Mouse (Mus musculus) lung, embryonic 15.5 days (tissue): ENCODE measurements around the gene Zbtb20. TPM values are rescaled to one million over a fixed set of nuclear protein-coding genes. Genes with fewer than 3 reads are reported as not detected.

Experiments used
- ATAC-seq: fragments of 200-750 bp; cut with Nextera tagmentation; 2 replicates; pipeline ENCODE4 v1.8.0; 2017; ENCODE audit warnings: moderate number of reproducible peaks, borderline replicate concordance; ENCODE audit not compliant: low FRiP score, low TSS enrichment; ENCODE audit errors: extremely low read depth
- H3K27ac ChIP-seq: fragments of 300-500 bp; sonication (generic); 2 replicates; pipeline ENCODE4 v1.5.1; 2015; ENCODE audit warnings: moderate library complexity, mild to moderate bottlenecking, inconsistent platforms
- H3K27me3 ChIP-seq: fragments of 300-500 bp; sonication (generic); 2 replicates; pipeline ENCODE4 v1.6.1; 2015; ENCODE audit warnings: inconsistent platforms
- H3K36me3 ChIP-seq: fragments of 300-500 bp; sonication (generic); 2 replicates; pipeline ENCODE4 v1.6.1; 2015; ENCODE audit warnings: inconsistent platforms
- H3K4me1 ChIP-seq: fragments of 300-500 bp; sonication (generic); 2 replicates; pipeline ENCODE4 v1.6.1; 2015; ENCODE audit warnings: inconsistent platforms
- H3K4me2 ChIP-seq: fragments of 300-500 bp; sonication (generic); 2 replicates; pipeline ENCODE4 v1.6.1; 2015; ENCODE audit warnings: inconsistent platforms, mild to moderate bottlenecking, moderate library complexity
- H3K4me3 ChIP-seq: fragments of 300-500 bp; sonication (generic); 2 replicates; pipeline ENCODE4 v1.5.1; 2015; ENCODE audit warnings: mild to moderate bottlenecking, inconsistent platforms
- H3K9ac ChIP-seq: fragments of 300-500 bp; sonication (generic); 2 replicates; pipeline ENCODE4 v1.6.1; 2015; ENCODE audit warnings: inconsistent platforms
- H3K9me3 ChIP-seq: fragments of 300-500 bp; sonication (generic); 2 replicates; pipeline ENCODE4 v1.6.1; 2016; ENCODE audit warnings: inconsistent platforms
- WGBS: fragments of 180-500 bp; shearing (Covaris S2); methylation state at CpG from one replicate; pipeline ENCODE4 v1.1.7; 2015; 5-methylcytosine and 5-hydroxymethylcytosine counted together
- polyA plus RNA-seq: library from polyadenylated mRNA; unstranded; fragments of >200 nt; fragmentation: Nextera tagmentation; extraction: Ambion mirVana; gene quantifications from 2 replicates; pipeline ENCODE4 v1.2.1, GENCODE M21; 2015

The Zbtb20 gene
- polyA plus RNA-seq, 1 experiment from 2014 or later, result 22.1 TPM

DNA sequence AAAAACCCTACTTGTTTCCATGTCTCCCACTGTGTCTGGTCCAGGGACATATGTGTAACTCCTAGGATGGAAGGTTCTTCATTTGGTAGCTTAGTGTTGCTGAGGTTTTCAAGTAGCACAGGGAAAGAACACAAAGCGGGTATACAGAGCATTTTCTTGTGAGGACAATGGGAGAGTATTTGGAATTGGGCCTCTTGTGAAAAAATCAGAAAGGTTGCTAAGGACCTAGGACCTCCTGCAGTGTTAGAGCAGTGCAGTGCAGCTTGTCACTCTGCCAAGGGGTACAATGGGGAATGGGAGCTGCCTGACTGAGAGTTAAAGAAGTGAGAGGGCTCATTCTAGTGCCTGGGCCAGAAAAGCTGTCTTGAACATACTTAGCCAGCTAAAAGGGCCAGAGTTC, 410.6 kb downstream of the Zbtb20 start:
- Histone ChIP-seq H3K9ac (no peak overlapping the region), H3K9me3 (no peaks in the 10 kb centered on the region), H3K27me3 (no peaks in the 10 kb centered on the region), H3K4me3 (no peak overlapping the region), H3K4me2 (no peak overlapping the region), H3K4me1 (no peaks in the 10 kb centered on the region), H3K27ac (no peak overlapping the region), H3K36me3 (no peaks in the 10 kb centered on the region)
- 92% methylated on average over 1 of the region's 1 CpGs for WGBS
- ATAC-seq, result no peak

DNA sequence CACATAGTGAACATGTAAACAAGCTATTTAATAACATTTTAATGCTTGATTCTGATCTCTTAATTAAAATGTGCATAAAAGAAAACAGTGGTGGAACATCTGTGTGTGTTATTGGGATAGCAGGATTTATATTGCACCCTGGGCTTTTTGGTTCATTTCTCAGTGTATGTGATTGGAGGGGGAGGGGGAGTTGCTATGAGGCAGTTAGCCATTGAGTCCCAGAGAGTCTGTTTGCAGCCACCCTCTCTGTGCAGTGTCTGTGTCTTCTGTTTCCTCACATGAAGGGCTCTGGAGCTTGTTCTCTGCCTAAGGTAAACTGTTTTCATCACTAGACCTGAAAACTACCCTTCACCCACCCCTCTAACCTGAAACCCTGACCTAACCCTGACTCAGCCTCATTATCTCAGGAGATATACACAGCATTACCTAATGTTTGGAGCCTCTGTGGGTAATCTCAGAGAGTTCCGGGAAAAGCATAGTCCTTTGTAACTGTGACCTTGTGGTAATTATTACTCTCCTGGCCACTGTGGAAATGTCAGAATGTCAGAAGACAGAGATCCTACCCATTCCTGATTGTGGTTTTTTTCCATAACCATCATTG, 411.2 kb downstream of the Zbtb20 start:
- WGBS, result 75% methylated on average over 1 of the region's 1 CpGs
- Histone ChIP-seq H3K4me3 (no peak overlapping the region), H3K4me2 (no peak overlapping the region), H3K27ac (no peak overlapping the region), H3K27me3 (no peaks in the 10 kb centered on the region), H3K9ac (no peak overlapping the region), H3K9me3 (no peaks in the 10 kb centered on the region), H3K36me3 (no peaks in the 10 kb centered on the region), H3K4me1 (no peaks in the 10 kb centered on the region)
- ATAC-seq, result no peak

DNA sequence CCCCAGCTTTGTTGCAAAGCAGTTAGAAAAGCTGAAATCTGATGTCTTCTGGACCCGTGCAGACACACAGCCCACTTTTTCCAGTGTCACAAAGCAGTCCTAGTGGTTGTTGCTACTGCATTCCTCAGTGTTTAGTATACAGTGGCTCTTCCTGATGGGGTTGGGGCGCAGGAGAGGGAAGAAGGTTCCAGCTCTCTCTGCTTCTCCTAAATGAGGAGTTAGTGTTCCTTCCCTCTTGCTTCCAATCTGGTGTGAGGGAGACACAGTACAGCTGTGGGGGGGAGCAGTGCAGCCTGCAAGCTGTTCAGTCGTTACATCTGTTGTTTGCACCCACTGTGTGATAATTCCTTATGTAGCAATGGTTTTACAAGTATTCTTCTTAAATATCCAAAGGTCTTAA, 415.7 kb downstream of the Zbtb20 start:
- 37% methylated on average over 3 of the region's 3 CpGs for WGBS
- no peak overlapping the region for H3K27ac ChIP-seq
- no peaks in the 10 kb centered on the region for H3K36me3 ChIP-seq
- H3K9me3 ChIP-seq, result no peaks in the 10 kb centered on the region
- peak; percentile 91 for ATAC-seq
- H3K4me3 ChIP-seq, result no peak overlapping the region
- no peak overlapping the region for H3K9ac ChIP-seq
- no peak overlapping the region for H3K4me2 ChIP-seq
- H3K27me3 ChIP-seq, result no peaks in the 10 kb centered on the region
- no peaks in the 10 kb centered on the region for H3K4me1 ChIP-seq

DNA sequence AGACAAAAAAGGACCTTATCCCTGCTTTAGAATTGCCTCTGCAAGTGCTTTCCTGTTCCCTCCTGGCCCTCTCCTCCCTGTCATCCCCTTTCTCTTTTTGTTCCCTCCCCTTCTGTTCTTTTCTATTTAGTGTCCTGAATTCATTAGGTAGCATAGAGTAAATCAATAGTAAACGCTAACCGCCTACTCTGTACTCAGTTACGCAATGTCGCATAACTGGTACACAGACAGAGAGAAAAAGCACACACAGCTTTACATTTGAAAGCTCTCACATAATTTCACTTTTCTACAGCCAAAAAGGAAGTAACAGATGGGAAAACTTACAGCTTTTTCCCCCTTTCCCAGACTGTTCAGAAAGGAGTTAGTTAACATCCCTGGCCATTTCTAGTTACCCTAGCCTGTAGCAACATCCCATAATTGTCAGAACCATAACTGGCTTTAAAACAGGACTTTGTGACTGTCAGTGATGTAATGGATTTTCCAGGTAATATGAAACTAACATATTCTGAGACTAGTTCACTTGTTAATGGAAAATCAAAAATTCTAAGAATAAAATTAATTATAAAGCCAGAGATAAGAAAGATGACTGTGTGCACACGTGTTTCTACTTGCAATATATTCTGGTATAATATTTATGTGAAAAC, 422.4 kb downstream of the Zbtb20 start:
- Histone ChIP-seq H3K4me2 (no peak overlapping the region), H3K27ac (no peak overlapping the region), H3K4me1 (0 out of 2 replicates have a peak, but pooled peaks cover 4% of the 10 kb centered on the region), H3K36me3 (no peaks in the 10 kb centered on the region), H3K9ac (no peak overlapping the region), H3K9me3 (no peaks in the 10 kb centered on the region), H3K4me3 (no peak overlapping the region), H3K27me3 (no peaks in the 10 kb centered on the region)
- no peak for ATAC-seq
- WGBS, result 49% methylated on average over 5 of the region's 5 CpGs

DNA sequence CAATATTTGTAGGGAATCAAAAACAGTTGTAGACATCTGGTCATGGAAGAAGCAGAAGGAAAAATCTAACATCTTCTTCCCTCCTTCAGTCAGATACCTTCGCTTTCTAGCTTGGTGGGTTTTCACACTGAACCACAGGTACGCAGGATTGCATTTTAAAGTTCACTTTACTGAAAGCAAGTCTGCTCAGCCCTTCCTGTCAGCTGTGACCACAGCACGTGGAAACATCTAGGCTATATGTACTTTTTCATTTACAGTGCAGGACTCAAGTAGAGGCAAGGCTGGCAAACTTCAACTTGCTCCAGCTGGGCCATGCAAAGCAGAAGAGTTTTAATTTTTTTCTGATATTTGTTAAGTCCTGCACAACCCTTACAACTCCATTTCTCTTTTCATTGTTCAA, 424.7 kb downstream of the Zbtb20 start:
- Histone ChIP-seq H3K4me3 (no peak overlapping the region), H3K4me2 (no peak overlapping the region), H3K36me3 (no peaks in the 10 kb centered on the region), H3K27ac (no peak overlapping the region), H3K9me3 (no peaks in the 10 kb centered on the region), H3K9ac (no peak overlapping the region), H3K4me1 (0 out of 2 replicates have a peak, but pooled peaks cover 4% of the 10 kb centered on the region), H3K27me3 (no peaks in the 10 kb centered on the region)
- no peak for ATAC-seq
- 73% methylated on average over 3 of the region's 3 CpGs for WGBS

DNA sequence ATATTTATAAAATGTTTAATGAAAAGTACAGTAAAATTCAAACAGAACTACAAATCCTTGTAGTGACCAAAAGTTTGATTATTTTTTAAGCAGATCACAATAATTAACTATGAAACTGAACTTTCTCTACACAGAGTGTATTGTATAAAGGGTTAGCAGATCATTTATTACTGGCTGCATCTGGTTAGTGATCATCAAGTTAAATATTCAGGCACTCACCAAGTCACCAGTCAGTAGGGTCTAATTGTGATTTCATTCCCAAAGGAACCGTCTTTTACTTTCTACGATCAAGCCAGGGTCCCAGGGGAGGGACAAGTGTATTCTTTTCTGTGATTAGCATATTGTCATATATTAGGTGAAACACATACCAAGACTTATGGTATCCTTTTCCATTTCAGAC, 426.5 kb downstream of the Zbtb20 start:
- no peak overlapping the region for H3K27ac ChIP-seq
- H3K9me3 ChIP-seq, result no peaks in the 10 kb centered on the region
- ATAC-seq, result no peak
- H3K9ac ChIP-seq, result no peak overlapping the region
- WGBS, result 88% methylated on average over 2 of the region's 2 CpGs
- 0 out of 2 replicates have a peak, but pooled peaks cover 4% of the 10 kb centered on the region for H3K4me1 ChIP-seq
- H3K27me3 ChIP-seq, result no peaks in the 10 kb centered on the region
- no peak overlapping the region for H3K4me2 ChIP-seq
- H3K4me3 ChIP-seq, result no peak overlapping the region
- H3K36me3 ChIP-seq, result no peaks in the 10 kb centered on the region

DNA sequence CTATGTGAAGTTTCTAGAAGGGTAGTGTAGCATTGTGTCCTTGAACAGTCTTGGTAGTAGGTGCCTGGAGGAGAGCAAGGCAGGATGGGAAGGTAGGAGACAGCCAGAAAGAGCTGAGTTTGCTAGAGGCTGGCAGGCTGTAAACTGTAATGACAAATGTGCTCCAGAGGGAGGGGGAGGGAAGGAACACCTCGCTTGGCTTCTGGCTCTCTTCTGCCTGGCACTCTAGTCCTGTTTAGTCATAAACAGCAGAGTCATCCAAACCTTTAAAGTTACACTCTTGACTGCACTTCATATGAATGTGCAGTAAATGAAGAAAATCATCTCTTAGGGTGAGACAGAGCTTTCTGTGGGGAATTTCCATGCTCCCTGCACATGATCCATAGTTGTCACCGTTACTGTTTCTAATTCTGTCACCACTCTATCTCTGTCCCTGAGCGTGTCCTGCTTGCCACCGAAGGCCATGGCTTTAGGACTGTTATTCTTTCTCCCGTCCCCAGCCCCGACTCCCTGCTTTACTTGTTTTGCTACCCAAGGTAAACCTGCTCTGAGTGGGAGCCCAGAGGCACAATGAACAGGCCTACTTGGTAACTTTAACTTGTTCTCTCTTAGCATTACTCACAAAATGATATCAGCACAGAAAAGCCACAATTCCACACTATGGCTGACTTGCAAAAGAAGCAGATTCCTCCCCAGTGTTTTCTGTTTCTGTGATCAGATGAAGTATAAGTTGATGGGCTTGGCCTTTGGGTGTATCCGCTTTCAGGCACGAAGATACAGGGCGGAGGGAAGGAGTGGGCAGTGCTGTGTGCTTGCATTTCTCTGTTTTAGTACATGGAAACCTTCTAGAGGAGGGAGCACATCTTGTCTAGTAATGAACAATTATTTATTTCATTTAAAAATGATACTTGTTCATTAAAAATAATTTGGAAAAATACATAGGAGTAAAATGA, 427.8 kb downstream of the Zbtb20 start:
- no peak overlapping the region for H3K9ac ChIP-seq
- H3K9me3 ChIP-seq, result no peaks in the 10 kb centered on the region
- H3K36me3 ChIP-seq, result no peaks in the 10 kb centered on the region
- H3K4me2 ChIP-seq, result no peak overlapping the region
- ATAC-seq, result no peak
- H3K27me3 ChIP-seq, result no peaks in the 10 kb centered on the region
- 40% methylated on average over 9 of the region's 9 CpGs for WGBS
- H3K4me1 ChIP-seq, result no peaks in the 10 kb centered on the region
- no peak overlapping the region for H3K27ac ChIP-seq
- no peak overlapping the region for H3K4me3 ChIP-seq

DNA sequence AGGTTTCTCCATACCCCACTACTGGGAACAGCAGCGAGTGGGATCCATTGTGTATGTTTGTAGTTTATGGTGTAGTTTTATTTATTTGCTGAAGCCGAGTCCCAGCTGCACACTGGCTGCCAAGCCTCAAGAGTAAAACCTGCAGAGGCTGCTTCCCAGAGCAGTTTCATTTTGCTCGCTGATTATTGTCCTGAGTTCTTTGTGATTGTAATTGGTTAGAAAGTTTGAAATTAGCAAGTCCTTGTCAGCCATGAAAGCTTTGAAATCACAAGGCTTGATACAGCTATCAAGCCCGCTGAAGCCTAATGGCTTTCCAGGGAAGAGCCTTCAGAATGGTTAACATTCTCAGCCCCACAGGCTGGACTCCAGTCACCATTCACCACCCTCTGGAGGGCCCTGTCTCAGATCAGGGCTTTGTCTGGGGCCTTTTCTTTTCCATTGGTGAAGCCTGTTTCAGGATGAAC, 434.3 kb downstream of the Zbtb20 start:
- Histone ChIP-seq H3K4me3 (no peak overlapping the region), H3K4me1 (no peaks in the 10 kb centered on the region), H3K9me3 (no peaks in the 10 kb centered on the region), H3K9ac (no peak overlapping the region), H3K27me3 (no peaks in the 10 kb centered on the region), H3K4me2 (no peak overlapping the region), H3K27ac (no peak overlapping the region), H3K36me3 (no peaks in the 10 kb centered on the region)
- ATAC-seq, result no peak
- WGBS, result 50% methylated on average over 4 of the region's 4 CpGs

DNA sequence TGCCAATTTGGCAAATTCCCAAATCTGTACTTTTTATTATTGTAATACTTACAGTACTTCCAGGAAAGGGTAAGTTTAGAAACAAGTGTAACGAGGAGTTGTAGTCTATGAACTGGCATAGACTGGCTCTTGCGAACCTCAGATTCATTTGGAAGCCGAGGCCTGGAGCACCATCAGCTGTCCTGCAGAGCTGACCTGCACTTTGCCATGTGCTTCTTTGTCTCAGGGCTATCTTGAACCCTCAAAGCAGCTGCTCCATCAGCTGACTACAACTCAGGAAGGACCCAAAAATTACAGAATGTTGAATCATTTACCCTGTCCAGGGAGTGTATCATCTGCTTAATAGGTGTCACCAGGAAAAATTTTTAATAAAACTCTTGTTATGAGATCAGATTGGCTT, 448.3 kb downstream of the Zbtb20 start:
- Histone ChIP-seq H3K27me3 (no peaks in the 10 kb centered on the region), H3K4me1 (no peaks in the 10 kb centered on the region), H3K9me3 (no peaks in the 10 kb centered on the region), H3K36me3 (no peaks in the 10 kb centered on the region), H3K4me2 (no peak overlapping the region), H3K4me3 (no peak overlapping the region), H3K27ac (no peak overlapping the region), H3K9ac (no peak overlapping the region)
- no peak for ATAC-seq
- WGBS, result 59% methylated on average over 3 of the region's 3 CpGs

DNA sequence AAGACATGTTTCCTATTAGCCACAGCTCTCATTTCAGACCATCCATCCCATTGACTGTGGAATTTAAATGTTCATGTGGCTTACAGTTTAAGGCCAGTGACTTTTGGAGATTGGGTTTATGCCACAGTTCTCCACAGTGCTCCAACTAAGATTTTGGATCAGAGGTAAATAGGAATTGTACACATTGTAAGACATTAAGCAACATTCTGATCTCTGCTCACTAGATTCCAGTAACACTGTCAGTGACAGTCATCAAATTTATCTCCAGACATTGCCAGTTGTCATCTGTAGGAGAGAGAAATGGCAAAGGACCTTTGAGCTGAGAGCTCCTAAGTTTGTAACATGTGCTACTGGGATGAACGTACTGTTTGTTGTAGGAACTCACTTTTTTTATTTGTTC, 452.5 kb downstream of the Zbtb20 start:
- Histone ChIP-seq H3K9me3 (no peaks in the 10 kb centered on the region), H3K27ac (no peak overlapping the region), H3K27me3 (no peaks in the 10 kb centered on the region), H3K36me3 (no peaks in the 10 kb centered on the region), H3K9ac (no peak overlapping the region), H3K4me2 (no peak overlapping the region), H3K4me1 (0 out of 2 replicates have a peak, but pooled peaks cover 6% of the 10 kb centered on the region), H3K4me3 (no peak overlapping the region)
- 78% methylated on average over 1 of the region's 1 CpGs for WGBS
- ATAC-seq, result no peak

DNA sequence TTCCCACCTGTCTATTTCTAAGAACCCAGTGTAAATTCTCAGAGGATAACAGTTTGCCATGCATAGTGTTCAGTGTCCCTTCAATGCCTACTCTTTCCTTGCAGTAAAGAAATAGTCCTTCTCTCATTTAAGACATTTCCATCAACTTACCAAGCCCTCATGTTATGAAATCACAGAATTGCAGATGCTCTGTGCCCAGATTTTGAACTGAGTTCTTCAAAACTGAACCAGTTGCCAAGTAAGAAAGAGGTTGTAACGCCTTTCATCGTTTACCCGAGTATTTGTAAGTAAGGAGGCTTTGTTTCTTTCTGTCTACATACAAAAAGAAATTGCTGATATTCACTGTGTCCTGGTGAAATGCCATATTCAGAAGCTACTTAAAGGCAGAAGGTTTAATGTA, 454.5 kb downstream of the Zbtb20 start:
- WGBS, result 87% methylated on average over 3 of the region's 3 CpGs
- Histone ChIP-seq H3K4me1 (peaks cover 12% of the 10 kb centered on the region), H3K4me3 (no peak overlapping the region), H3K4me2 (no peak overlapping the region), H3K27ac (no peak overlapping the region), H3K36me3 (no peaks in the 10 kb centered on the region), H3K27me3 (no peaks in the 10 kb centered on the region), H3K9ac (no peak overlapping the region), H3K9me3 (no peaks in the 10 kb centered on the region)
- no peak for ATAC-seq

DNA sequence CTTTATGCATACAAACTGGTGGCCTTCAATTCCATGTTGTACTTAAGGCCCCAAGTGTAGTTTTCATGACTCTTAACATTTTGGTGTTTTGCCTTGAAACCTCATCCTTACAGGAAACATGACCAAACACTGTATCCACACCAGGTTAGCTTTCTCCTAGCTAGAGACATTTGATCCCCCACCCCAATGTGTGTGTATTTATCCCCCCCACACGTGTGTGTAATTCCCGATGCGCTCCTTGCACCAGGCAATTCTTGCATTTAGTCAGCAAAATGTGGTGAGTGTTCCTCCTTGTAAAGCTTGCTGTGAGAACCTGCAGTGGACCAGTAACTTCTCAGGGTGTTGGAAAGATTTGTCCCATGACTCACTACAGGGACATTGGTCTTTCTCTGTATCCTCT, 455.8 kb downstream of the Zbtb20 start:
- 84% methylated on average over 3 of the region's 3 CpGs for WGBS
- Histone ChIP-seq H3K36me3 (no peaks in the 10 kb centered on the region), H3K4me3 (no peak overlapping the region), H3K9ac (no peak overlapping the region), H3K27me3 (no peaks in the 10 kb centered on the region), H3K9me3 (no peaks in the 10 kb centered on the region), H3K4me1 (peaks cover 13% of the 10 kb centered on the region), H3K27ac (no peak overlapping the region), H3K4me2 (no peak overlapping the region)
- no peak for ATAC-seq
